Mouse (Mus musculus) forebrain, embryonic 10.5 days (tissue): ENCODE data around the gene Opn4. TPM values are rescaled to one million over a fixed set of nuclear protein-coding genes. Genes with fewer than 3 reads are reported as not detected.
A peak's percentile ranks its signal among the peaks of the same experiment; 100 is the strongest.

Experiments
- DNase-seq: peaks from one replicate; pipeline ENCODE4 v3.0.0-alpha.2; 2017; ENCODE audit warnings: low spot score; ENCODE audit errors: extremely low spot score
- H3K27ac ChIP-seq: fragments of 300-500 bp; sonication (generic); 2 replicates; pipeline ENCODE4 v1.5.1; 2016; ENCODE audit warnings: mild to moderate bottlenecking
- H3K27me3 ChIP-seq: fragments of 300-500 bp; sonication (generic); 2 replicates; pipeline ENCODE4 v1.6.1; 2016; ENCODE audit warnings: mild to moderate bottlenecking; ENCODE audit not compliant: poor library complexity, severe bottlenecking
- H3K36me3 ChIP-seq: fragments of 300-500 bp; sonication (generic); replicated peaks from 2 replicates; pipeline ENCODE4 v1.6.1; 2016; ENCODE audit warnings: mild to moderate bottlenecking, moderate library complexity
- H3K4me1 ChIP-seq: fragments of 300-500 bp; sonication (generic); 2 replicates; pipeline ENCODE4 v1.6.1; 2016
- H3K4me3 ChIP-seq: fragments of 300-500 bp; sonication (generic); 2 replicates; pipeline ENCODE4 v1.5.1; 2016; ENCODE audit warnings: mild to moderate bottlenecking, moderate library complexity
- H3K9me3 ChIP-seq: fragments of 300-500 bp; sonication (generic); 2 replicates; pipeline ENCODE4 v1.6.1; 2016; ENCODE audit warnings: mild to moderate bottlenecking, moderate library complexity
- WGBS: fragments of 180-500 bp; shearing (Covaris S2); methylation state at CpG from one replicate; pipeline ENCODE4 v1.1.7; 2016; 5-methylcytosine and 5-hydroxymethylcytosine counted together
- polyA plus RNA-seq: library from polyadenylated mRNA; unstranded; fragments of >200 nt; fragmentation: Nextera tagmentation; extraction: Ambion mirVana; gene quantifications from 2 replicates; pipeline ENCODE4 v1.2.1, GENCODE M21; 2016

Gene Opn4
- polyA plus RNA-seq, 1 experiment from 2014 or later = 1.0 TPM

- Histone ChIP-seq H3K27ac (no peak within 1 kb of the TSS), H3K4me1 (peaks cover 12% of the 10 kb centered on the region), H3K27me3 (no peaks in the 10 kb centered on the region), H3K9me3 (no peaks in the 10 kb centered on the region), H3K36me3 (no peaks in the 10 kb centered on the region), H3K4me3 (no peak within 1 kb of the TSS)
- DNase-seq = no peak
- WGBS = 79% methylated on average over 8 of the region's 8 CpGs
Observed at GRCm38 (mm10) chr14:34588498-34588897, 11.4 kb downstream of the Opn4 start, which contains the start of gene Ldb3. Ldb3 (minus strand) TSS chr14:34588682.

GRCm38 (mm10) chr14:34588005-34588404 lies 11.9 kb downstream of the Opn4 start:
- no peak for DNase-seq
- Histone ChIP-seq H3K4me1 (peaks cover 12% of the 10 kb centered on the region), H3K27me3 (no peaks in the 10 kb centered on the region), H3K4me3 (no peak overlapping the region), H3K27ac (no peak overlapping the region), H3K36me3 (no peaks in the 10 kb centered on the region), H3K9me3 (no peaks in the 10 kb centered on the region)
- 84% methylated on average over 5 of the region's 5 CpGs for WGBS

- Histone ChIP-seq H3K4me1 (peaks cover 10% of the 10 kb centered on the region), H3K4me3 (no peak overlapping the region), H3K27me3 (no peaks in the 10 kb centered on the region), H3K36me3 (no peaks in the 10 kb centered on the region), H3K9me3 (no peaks in the 10 kb centered on the region), H3K27ac (no peak overlapping the region)
- DNase-seq = no peak
- 86% methylated on average over 3 of the region's 3 CpGs for WGBS
Observed at GRCm38 (mm10) chr14:34586871-34587270, 13.1 kb downstream of the Opn4 start.

GRCm38 (mm10) chr14:34585358-34586105 lies 14.4 kb downstream of the Opn4 start:
- Histone ChIP-seq H3K9me3 (no peaks in the 10 kb centered on the region), H3K27me3 (no peaks in the 10 kb centered on the region), H3K4me1 (no peaks in the 10 kb centered on the region; the same call in 1 of the 2 replicates), H3K4me3 (no peak overlapping the region), H3K36me3 (no peaks in the 10 kb centered on the region), H3K27ac (no peak overlapping the region)
- no peak for DNase-seq
- WGBS = 88% methylated on average over 9 of the region's 9 CpGs

- no peak for DNase-seq
- H3K9me3 ChIP-seq = no peaks in the 10 kb centered on the region
- no peak overlapping the region for H3K27ac ChIP-seq
- WGBS = 79% methylated on average over 3 of the region's 3 CpGs
- H3K36me3 ChIP-seq = no peaks in the 10 kb centered on the region
- no peaks in the 10 kb centered on the region for H3K4me1 ChIP-seq
- H3K27me3 ChIP-seq = no peaks in the 10 kb centered on the region
- H3K4me3 ChIP-seq = no peak overlapping the region
Observed at GRCm38 (mm10) chr14:34582740-34583427, 17.1 kb downstream of the Opn4 start.

DNA sequence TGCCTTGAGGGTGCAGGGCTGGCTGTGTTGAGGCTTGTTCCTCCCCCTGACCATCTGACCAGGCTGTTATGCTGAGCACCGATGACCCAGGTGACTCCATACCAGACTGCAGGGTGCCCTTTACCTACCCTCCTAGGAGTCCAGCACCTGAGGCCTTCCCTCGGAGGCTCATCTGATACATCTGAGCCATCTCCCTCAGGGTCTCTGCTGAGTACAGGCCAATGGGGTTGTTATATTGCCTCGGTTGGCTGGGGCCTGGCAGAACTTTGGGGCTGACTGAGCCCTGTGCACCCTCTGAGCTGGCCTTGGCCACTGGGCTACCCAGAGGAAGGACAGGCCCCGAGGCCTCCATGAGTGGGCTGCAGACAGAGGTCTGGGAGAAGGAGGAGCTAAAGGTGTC lies 23.1 kb downstream of the Opn4 start:
- Histone ChIP-seq H3K27me3 (0 out of 2 replicates have a peak, but pooled peaks cover 4% of the 10 kb centered on the region), H3K4me3 (no peak overlapping the region), H3K27ac (no peak overlapping the region), H3K4me1 (peaks cover 5% of the 10 kb centered on the region; the same call in 1 of the 2 replicates), H3K36me3 (no peaks in the 10 kb centered on the region), H3K9me3 (no peaks in the 10 kb centered on the region)
- 83% methylated on average over 4 of the region's 4 CpGs for WGBS
- no peak for DNase-seq

DNA sequence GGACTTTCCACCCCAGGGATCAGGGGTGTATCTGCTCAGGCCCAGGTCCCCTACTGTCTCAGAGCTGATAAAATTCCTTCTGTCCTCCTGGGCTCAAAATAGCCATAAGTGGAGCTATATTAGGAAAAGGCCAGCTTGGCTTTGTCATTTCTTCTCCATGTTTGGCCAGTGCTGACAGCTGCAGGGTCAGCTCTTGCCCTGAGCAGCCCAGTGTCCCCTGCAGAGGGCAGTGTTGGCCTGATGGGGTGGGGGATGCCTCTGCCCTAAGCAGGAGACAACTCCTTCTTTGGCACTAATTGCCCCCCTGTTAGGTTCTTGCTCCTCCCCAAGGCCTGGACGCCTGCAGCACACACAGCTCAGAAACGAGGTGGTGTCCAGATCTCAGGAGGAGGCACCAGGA lies 25.9 kb downstream of the Opn4 start:
- peaks cover 15% of the 10 kb centered on the region for H3K4me1 ChIP-seq
- no peak for DNase-seq
- WGBS = 52% methylated on average over 2 of the region's 2 CpGs
- no peak overlapping the region for H3K4me3 ChIP-seq
- H3K9me3 ChIP-seq = no peaks in the 10 kb centered on the region
- no peak overlapping the region for H3K27ac ChIP-seq
- H3K27me3 ChIP-seq = peaks cover 16% of the 10 kb centered on the region
- H3K36me3 ChIP-seq = no peaks in the 10 kb centered on the region

DNA sequence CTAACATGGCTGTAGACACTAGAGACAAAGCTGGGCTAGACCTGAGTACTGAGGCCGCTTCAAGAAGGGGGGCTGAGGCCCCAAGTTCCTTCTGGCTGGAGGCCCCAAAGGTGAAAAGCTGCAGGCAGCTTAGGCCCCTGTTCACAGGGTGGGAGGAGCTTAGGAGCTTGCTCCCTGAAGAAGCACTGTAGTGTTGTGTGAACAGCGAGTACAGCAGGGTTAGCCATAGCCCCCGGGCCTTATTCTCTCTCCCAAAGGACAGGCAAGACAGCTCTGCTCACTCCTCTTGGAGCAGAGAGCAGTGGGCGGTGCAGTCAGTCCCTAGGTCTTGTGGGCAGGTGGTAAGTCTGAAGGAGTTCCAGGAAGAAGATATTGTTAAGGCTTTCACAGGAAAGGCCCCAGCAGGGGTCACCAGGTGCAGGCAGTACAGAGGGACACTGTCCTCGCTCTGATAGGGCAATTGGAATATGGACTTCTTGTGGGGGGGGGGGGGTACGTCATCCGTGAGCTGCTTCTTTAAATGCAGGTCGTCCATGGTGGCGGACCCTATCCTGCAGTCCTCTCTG lies 26.5 kb downstream of the Opn4 start:
- H3K27ac ChIP-seq = 0 out of 2 replicates have a peak overlapping the region, but pooled peaks have one; percentile 9
- H3K27me3 ChIP-seq = peaks cover 22% of the 10 kb centered on the region
- 71% methylated on average over 9 of the region's 9 CpGs for WGBS
- H3K4me1 ChIP-seq = peaks cover 15% of the 10 kb centered on the region
- DNase-seq = no peak
- H3K4me3 ChIP-seq = no peak overlapping the region
- no peaks in the 10 kb centered on the region for H3K9me3 ChIP-seq
- no peaks in the 10 kb centered on the region for H3K36me3 ChIP-seq

DNA sequence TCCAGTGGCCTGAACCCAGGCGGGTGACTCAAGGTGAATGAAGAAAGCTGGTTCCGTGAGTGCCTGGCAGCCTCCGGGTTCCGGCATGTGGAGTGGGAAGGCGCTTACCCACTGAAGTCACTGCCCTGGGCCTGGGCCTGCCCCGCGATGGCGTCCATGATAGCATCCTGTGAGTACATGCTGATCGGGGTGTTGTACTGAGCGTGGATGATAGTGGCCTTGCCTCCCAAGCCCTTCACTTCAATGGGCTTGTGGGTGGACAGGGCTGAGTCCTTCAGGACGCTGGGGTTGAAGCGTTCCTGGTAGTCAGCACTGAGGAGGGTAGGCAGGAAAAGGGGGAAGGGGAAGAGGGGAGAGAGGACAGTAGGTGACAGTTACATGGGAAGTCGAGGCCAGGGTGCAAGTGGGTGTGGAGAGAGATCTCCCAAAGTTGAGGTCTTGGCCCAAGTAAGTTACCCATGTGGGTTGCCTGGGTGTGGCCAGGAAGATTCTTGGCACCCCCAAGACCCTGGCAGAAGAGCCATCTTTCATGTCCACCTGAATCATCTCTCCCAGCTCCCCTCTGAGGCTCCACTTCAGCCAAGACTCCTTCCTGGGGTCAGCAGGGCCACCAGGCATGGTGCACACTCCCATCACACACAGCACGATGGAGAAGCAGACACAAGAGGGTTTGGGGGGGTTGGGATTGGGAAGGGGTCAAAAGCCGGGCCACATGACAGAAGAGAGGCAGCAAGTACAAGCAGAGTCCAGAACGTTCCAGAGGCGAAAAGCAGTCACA lies 28.1 kb downstream of the Opn4 start:
- WGBS = 88% methylated on average over 17 of the region's 17 CpGs

GRCm38 (mm10) chr14:34570903-34571302 lies 29.0 kb downstream of the Opn4 start:
- DNase-seq = no peak
- Histone ChIP-seq H3K4me3 (no peak overlapping the region), H3K9me3 (no peaks in the 10 kb centered on the region), H3K27ac (no peak overlapping the region), H3K36me3 (no peaks in the 10 kb centered on the region), H3K4me1 (peaks cover 15% of the 10 kb centered on the region), H3K27me3 (peaks cover 31% of the 10 kb centered on the region)
- WGBS = 85% methylated on average over 4 of the region's 4 CpGs

More for the DNA sequence above, 28.1 kb downstream of the Opn4 start:
- H3K9me3 ChIP-seq = no peaks in the 10 kb centered on the region
- peaks cover 15% of the 10 kb centered on the region for H3K4me1 ChIP-seq
- H3K36me3 ChIP-seq = no peaks in the 10 kb centered on the region
- no peak overlapping the region for H3K27ac ChIP-seq
- no peak overlapping the region for H3K4me3 ChIP-seq
- no peak for DNase-seq
- peaks cover 31% of the 10 kb centered on the region for H3K27me3 ChIP-seq

DNA sequence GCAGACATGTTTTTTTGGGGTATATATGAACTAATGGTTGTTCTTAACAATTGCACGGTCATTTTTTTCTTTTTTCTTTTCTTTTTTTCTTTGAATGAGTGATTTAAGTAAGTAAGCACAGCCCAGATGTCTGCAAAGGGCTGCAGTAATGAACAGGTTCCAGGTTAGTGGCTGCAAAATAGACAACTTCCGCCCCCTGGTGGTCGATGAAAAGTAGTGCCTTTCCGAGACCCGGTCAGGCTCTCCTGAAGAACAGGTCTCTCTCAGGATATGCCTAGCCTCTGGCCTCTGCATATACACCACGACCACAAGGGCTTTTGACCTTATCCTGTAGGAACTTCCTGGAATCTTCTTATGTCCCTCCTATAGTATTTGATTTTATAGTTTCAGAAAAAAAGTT lies 29.6 kb downstream of the Opn4 start:
- Histone ChIP-seq H3K27ac (no peak overlapping the region), H3K9me3 (no peaks in the 10 kb centered on the region), H3K4me1 (peaks cover 15% of the 10 kb centered on the region), H3K4me3 (peak overlapping the region; percentile 44; the same call in 1 of the 2 replicates), H3K27me3 (peaks cover 31% of the 10 kb centered on the region), H3K36me3 (no peaks in the 10 kb centered on the region)
- DNase-seq = peak; percentile 77
- WGBS = 0% methylated on average over 6 of the region's 6 CpGs

DNA sequence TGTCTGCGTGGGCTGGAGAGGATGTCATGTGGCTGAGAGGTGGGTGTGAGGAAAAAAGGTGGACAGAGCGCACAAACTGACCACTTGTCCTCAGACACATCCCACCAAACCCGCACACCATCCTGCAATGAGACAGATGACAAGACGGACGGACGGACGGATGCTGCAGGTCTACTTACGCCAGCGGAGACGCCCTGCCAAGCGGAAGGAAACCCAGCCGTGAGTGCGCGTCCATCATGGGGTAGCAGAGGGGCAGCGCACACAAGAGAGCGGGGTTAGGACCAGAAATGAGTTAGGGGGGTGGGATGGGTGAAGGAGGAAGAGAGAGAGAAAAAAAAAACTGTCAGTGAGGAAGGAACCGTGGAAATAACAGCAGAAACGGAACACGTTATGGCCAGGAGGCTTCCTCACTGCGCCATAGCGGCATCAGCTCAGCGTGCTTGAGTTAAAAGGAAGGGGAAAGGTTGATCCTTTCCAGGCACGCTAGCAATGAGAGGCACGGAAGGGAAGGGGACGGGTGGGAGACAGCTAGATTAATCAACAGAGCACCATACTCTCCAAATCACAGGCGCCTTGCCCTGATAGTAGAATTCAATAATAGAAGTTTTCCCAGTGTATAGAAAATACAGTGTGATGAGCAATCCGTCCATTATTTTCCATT lies 30.3 kb downstream of the Opn4 start:
- H3K36me3 ChIP-seq = no peaks in the 10 kb centered on the region
- H3K4me3 ChIP-seq = peak overlapping the region; percentile 44
- no peak for DNase-seq
- peaks cover 15% of the 10 kb centered on the region for H3K4me1 ChIP-seq
- H3K27ac ChIP-seq = no peak overlapping the region
- WGBS = 41% methylated on average over 27 of the region's 27 CpGs
- H3K27me3 ChIP-seq = peaks cover 31% of the 10 kb centered on the region
- no peaks in the 10 kb centered on the region for H3K9me3 ChIP-seq
